Mouse (Mus musculus) kidney, postnatal 0 days (tissue): ENCODE results near the gene Mthfd1l. TPM values are rescaled to one million over a fixed set of nuclear protein-coding genes. Genes with fewer than 3 reads are reported as not detected.

Source experiments
- ATAC-seq: fragments of 200-750 bp; cut with Nextera tagmentation; replicated peaks from 2 replicates; pipeline ENCODE4 v1.8.0; 2017; ENCODE audit warnings: low read depth, moderate number of reproducible peaks, moderate TSS enrichment, moderate library complexity; ENCODE audit not compliant: low FRiP score
- DNase-seq: peaks from one replicate; pipeline ENCODE4 v3.0.0-alpha.2; 2016; ENCODE audit warnings: low spot score
- H3K27ac ChIP-seq: fragments of 300-500 bp; sonication (generic); 2 replicates; pipeline ENCODE4 v1.5.1; 2014; ENCODE audit warnings: mild to moderate bottlenecking
- H3K27me3 ChIP-seq: fragments of 300-500 bp; sonication (generic); 2 replicates; pipeline ENCODE4 v1.6.1; 2014; ENCODE audit warnings: low read length, mixed read lengths; ENCODE audit not compliant: insufficient read depth
- H3K36me3 ChIP-seq: fragments of 300-500 bp; sonication (generic); 2 replicates; pipeline ENCODE4 v1.6.1; 2014; ENCODE audit warnings: low read length, mixed read lengths; ENCODE audit not compliant: insufficient read depth
- H3K4me1 ChIP-seq: fragments of 300-500 bp; sonication (generic); replicated peaks from 2 replicates; pipeline ENCODE4 v1.6.1; 2014; ENCODE audit warnings: antibody characterized with exemption, low read length, mixed read lengths; ENCODE audit not compliant: insufficient read depth
- H3K4me2 ChIP-seq: fragments of 300-500 bp; sonication (generic); 2 replicates; pipeline ENCODE4 v1.6.1; 2014; ENCODE audit warnings: mild to moderate bottlenecking, low read length, moderate library complexity, mixed read lengths
- H3K4me3 ChIP-seq: fragments of 300-500 bp; sonication (generic); replicated peaks from 2 replicates; pipeline ENCODE4 v1.5.1; 2014; ENCODE audit warnings: low read depth, low read length
- H3K9ac ChIP-seq: fragments of 300-500 bp; sonication (generic); 2 replicates; pipeline ENCODE4 v1.6.1; 2014; ENCODE audit warnings: low read depth, low read length
- H3K9me3 ChIP-seq: fragments of 300-500 bp; sonication (generic); replicated peaks from 2 replicates; pipeline ENCODE4 v1.6.1; 2016; ENCODE audit warnings: low read length, inconsistent platforms, mixed read lengths
- CTCF ChIP-seq: IDR thresholded peaks from 2 replicates; pipeline ENCODE4 v1.5.1; 2016; ENCODE audit warnings: antibody characterized with exemption, low read depth, mild to moderate bottlenecking, moderate library complexity
- WGBS: fragments of 180-500 bp; shearing (Covaris S2); extraction: QIAGEN DNeasy Blood & Tissue Kit; methylation state at CpG from one replicate; pipeline ENCODE4 v1.1.7; 2014; 5-methylcytosine and 5-hydroxymethylcytosine counted together
- polyA plus RNA-seq: library from polyadenylated mRNA; unstranded; fragments of >200 nt; fragmentation: Nextera tagmentation; extraction: Ambion mirVana; gene quantifications from 2 replicates; pipeline ENCODE4 v1.2.1, GENCODE M21; 2015

The Mthfd1l gene
- polyA plus RNA-seq, 1 experiment from 2014 or later = 9.1 TPM

- ATAC-seq (no peak), DNase-seq (no peak)
- Histone ChIP-seq H3K4me2 (no peak overlapping the region), H3K9ac (no peak overlapping the region), H3K4me1 (no peaks in the 10 kb centered on the region), H3K36me3 (no peaks in the 10 kb centered on the region), H3K4me3 (no peak overlapping the region), H3K9me3 (no peaks in the 10 kb centered on the region), H3K27ac (peak overlapping the region; percentile 40; the same call in 1 of the 2 replicates), H3K27me3 (no peaks in the 10 kb centered on the region)
- no peak for TF ChIP-seq CTCF
- 14% methylated on average over 5 of the region's 5 CpGs for WGBS
Observed at GRCm38 (mm10) chr10:4168222-4168798, 195.4 kb downstream of the Mthfd1l start.

- ATAC-seq (no peak), DNase-seq (no peak)
- Histone ChIP-seq H3K4me3 (no peak overlapping the region), H3K4me1 (no peaks in the 10 kb centered on the region), H3K9ac (no peak overlapping the region), H3K27ac (no peak overlapping the region), H3K9me3 (no peaks in the 10 kb centered on the region), H3K36me3 (no peaks in the 10 kb centered on the region), H3K4me2 (no peak overlapping the region), H3K27me3 (no peaks in the 10 kb centered on the region)
- 81% methylated on average over 5 of the region's 5 CpGs for WGBS
- no peak for TF ChIP-seq CTCF
Observed at GRCm38 (mm10) chr10:4174229-4174628, 201.3 kb downstream of the Mthfd1l start.

GRCm38 (mm10) chr10:4174717-4175116 lies 201.8 kb downstream of the Mthfd1l start:
- WGBS = 84% methylated on average over 3 of the region's 3 CpGs
- no peak for ATAC-seq

GRCm38 (mm10) chr10:4177285-4177684 lies 204.4 kb downstream of the Mthfd1l start:
- DNase-seq = no peak
- Histone ChIP-seq H3K9me3 (no peaks in the 10 kb centered on the region), H3K4me3 (no peak overlapping the region), H3K27me3 (no peaks in the 10 kb centered on the region), H3K9ac (no peak overlapping the region), H3K4me2 (no peak overlapping the region), H3K36me3 (no peaks in the 10 kb centered on the region), H3K4me1 (no peaks in the 10 kb centered on the region), H3K27ac (no peak overlapping the region)
- no peak for TF ChIP-seq CTCF
- no peak for ATAC-seq
- WGBS = 76% methylated on average over 4 of the region's 4 CpGs

More at GRCm38 (mm10) chr10:4174717-4175116, 201.8 kb downstream of the Mthfd1l start:
- Histone ChIP-seq H3K4me1 (no peaks in the 10 kb centered on the region), H3K4me3 (no peak overlapping the region), H3K9me3 (no peaks in the 10 kb centered on the region), H3K27ac (no peak overlapping the region), H3K9ac (no peak overlapping the region), H3K36me3 (no peaks in the 10 kb centered on the region), H3K27me3 (no peaks in the 10 kb centered on the region), H3K4me2 (no peak overlapping the region)
- TF ChIP-seq CTCF = no peak
- no peak for DNase-seq

GRCm38 (mm10) chr10:4179049-4179790 lies 206.3 kb downstream of the Mthfd1l start:
- ATAC-seq = no peak
- no peak overlapping the region for H3K4me3 ChIP-seq
- H3K27ac ChIP-seq = no peak overlapping the region

GRCm38 (mm10) chr10:4181953-4182352 lies 209.0 kb downstream of the Mthfd1l start:
- H3K9ac ChIP-seq = no peak overlapping the region
- H3K4me3 ChIP-seq = no peak overlapping the region
- ATAC-seq = no peak; the same call in 1 of the 2 replicates
- H3K36me3 ChIP-seq = no peaks in the 10 kb centered on the region
- H3K9me3 ChIP-seq = no peaks in the 10 kb centered on the region
- no peak overlapping the region; the same call in none of the 2 replicates for H3K27ac ChIP-seq
- WGBS = 26% methylated on average over 1 of the region's 1 CpGs
- peak; percentile 53 for DNase-seq
- TF ChIP-seq CTCF = no peak
- no peaks in the 10 kb centered on the region for H3K4me1 ChIP-seq
- no peaks in the 10 kb centered on the region for H3K27me3 ChIP-seq
- no peak overlapping the region for H3K4me2 ChIP-seq

More at GRCm38 (mm10) chr10:4179049-4179790, 206.3 kb downstream of the Mthfd1l start:
- Histone ChIP-seq H3K36me3 (no peaks in the 10 kb centered on the region), H3K4me1 (no peaks in the 10 kb centered on the region), H3K9ac (no peak overlapping the region), H3K4me2 (no peak overlapping the region), H3K9me3 (no peaks in the 10 kb centered on the region), H3K27me3 (no peaks in the 10 kb centered on the region)
- DNase-seq = no peak
- 81% methylated on average over 7 of the region's 7 CpGs for WGBS
- no peak for TF ChIP-seq CTCF
